Mouse (Mus musculus): ENCODE measurements around the gene Gm10282. TPM values are rescaled to one million over a fixed set of nuclear protein-coding genes. Genes with fewer than 3 reads are reported as not detected.

Gene Gm10282
- polyA plus RNA-seq, 1 experiment from 2014 or later, result 36.9 TPM

GRCm38 (mm10) chr8:72279151-72279550, 25.9 kb downstream of the Gm10282 start:
- Histone ChIP-seq H3K27ac (replicated peaks) (no peak overlapping the region), H3K9me3 (no peaks in the 10 kb centered on the region), H3K4me1 (no peaks in the 10 kb centered on the region), H3K36me3 (replicated peaks) (no peaks in the 10 kb centered on the region), H3K27me3 (replicated peaks; ENCODE audit: low read depth, poor library complexity, severe bottlenecking) (no peaks in the 10 kb centered on the region), H3K4me3 (no peak overlapping the region)
- WGBS, result 80% methylated on average over 7 of the region's 7 CpGs
- DNase-seq (ENCODE audit: low spot score), result no peak

GRCm38 (mm10) chr8:72277244-72277643, 27.8 kb downstream of the Gm10282 start:
- Histone ChIP-seq H3K36me3 (replicated peaks) (no peaks in the 10 kb centered on the region), H3K4me1 (no peaks in the 10 kb centered on the region), H3K27ac (replicated peaks) (no peak overlapping the region), H3K9me3 (no peaks in the 10 kb centered on the region), H3K4me3 (no peak overlapping the region), H3K27me3 (replicated peaks; ENCODE audit: low read depth, poor library complexity, severe bottlenecking) (no peaks in the 10 kb centered on the region)
- WGBS, result 75% methylated on average over 3 of the region's 3 CpGs
- no peak for DNase-seq (ENCODE audit: low spot score)

- no peak for DNase-seq (ENCODE audit: low spot score)
- Histone ChIP-seq H3K27ac (replicated peaks) (no peak overlapping the region), H3K9me3 (no peaks in the 10 kb centered on the region), H3K4me3 (no peak overlapping the region), H3K4me1 (no peaks in the 10 kb centered on the region), H3K27me3 (replicated peaks; ENCODE audit: low read depth, poor library complexity, severe bottlenecking) (no peaks in the 10 kb centered on the region), H3K36me3 (replicated peaks) (no peaks in the 10 kb centered on the region)
- 74% methylated on average over 5 of the region's 5 CpGs for WGBS
Measured at GRCm38 (mm10) chr8:72273807-72274206, 31.3 kb downstream of the Gm10282 start.

DNA sequence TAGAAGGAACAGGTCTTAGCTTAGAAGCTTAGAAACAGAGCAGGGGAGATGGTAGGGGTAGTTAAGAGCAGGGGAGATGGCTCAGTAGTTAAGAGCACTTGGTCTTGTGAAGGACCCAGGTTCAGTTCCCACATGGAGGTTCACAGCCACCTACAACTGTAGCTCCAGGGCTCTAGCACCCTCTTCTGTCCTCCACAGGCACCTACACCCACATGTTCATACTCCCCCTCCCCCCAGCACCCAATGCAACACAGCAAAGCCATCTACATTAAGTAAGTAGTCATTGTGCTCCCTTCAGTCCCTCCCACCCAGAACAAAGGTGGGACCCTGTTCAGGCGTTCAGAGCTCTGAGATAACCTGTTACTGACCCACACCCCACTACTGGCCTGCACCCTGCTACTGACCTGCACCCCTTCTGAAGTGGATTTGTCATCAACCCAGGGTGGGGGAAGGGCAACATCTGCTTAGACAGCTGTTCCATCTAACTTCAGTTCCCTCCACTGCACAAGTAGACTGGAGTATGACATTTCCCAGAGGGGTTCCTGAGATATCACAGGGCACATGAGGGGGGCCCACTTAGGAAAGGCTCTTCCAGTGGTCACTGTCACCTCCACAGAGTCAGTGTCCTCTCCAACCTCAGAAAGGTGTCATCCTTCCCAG, 31.8 kb downstream of the Gm10282 start:
- no peak overlapping the region for H3K27ac ChIP-seq (replicated peaks)
- no peak overlapping the region for H3K4me3 ChIP-seq
- no peaks in the 10 kb centered on the region for H3K36me3 ChIP-seq (replicated peaks)
- H3K27me3 ChIP-seq (replicated peaks; ENCODE audit: low read depth, poor library complexity, severe bottlenecking), result no peaks in the 10 kb centered on the region
- no peak for DNase-seq (ENCODE audit: low spot score)
- WGBS, result 77% methylated on average over 1 of the region's 1 CpGs
- no peaks in the 10 kb centered on the region for H3K9me3 ChIP-seq
- H3K4me1 ChIP-seq, result no peaks in the 10 kb centered on the region

DNA sequence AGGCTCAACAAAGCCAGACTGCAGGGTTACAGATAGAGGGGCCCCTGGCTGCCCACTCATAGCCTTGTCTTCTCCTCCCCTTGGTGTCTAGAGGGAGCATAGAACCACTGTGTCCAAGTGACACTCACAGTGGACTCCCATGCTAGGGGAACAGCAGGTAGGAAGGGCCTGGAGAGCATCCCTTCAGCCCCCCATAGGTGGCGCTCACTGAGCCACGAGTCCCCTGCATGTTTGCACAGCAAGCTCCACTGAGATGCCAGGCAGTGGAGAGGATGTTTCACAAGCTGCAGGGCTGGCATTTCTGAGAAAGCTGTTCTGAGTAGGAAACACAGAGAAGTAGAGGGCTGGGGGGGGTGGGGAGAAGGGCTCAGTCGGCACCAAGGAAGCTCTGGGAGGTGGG, 32.7 kb downstream of the Gm10282 start:
- H3K4me3 ChIP-seq, result no peak overlapping the region
- no peaks in the 10 kb centered on the region for H3K27me3 ChIP-seq (replicated peaks; ENCODE audit: low read depth, poor library complexity, severe bottlenecking)
- no peak overlapping the region for H3K27ac ChIP-seq (replicated peaks)
- no peaks in the 10 kb centered on the region for H3K4me1 ChIP-seq
- DNase-seq (ENCODE audit: low spot score), result peak; percentile 62
- no peaks in the 10 kb centered on the region for H3K36me3 ChIP-seq (replicated peaks)
- 16% methylated on average over 3 of the region's 3 CpGs for WGBS
- no peaks in the 10 kb centered on the region for H3K9me3 ChIP-seq

DNA sequence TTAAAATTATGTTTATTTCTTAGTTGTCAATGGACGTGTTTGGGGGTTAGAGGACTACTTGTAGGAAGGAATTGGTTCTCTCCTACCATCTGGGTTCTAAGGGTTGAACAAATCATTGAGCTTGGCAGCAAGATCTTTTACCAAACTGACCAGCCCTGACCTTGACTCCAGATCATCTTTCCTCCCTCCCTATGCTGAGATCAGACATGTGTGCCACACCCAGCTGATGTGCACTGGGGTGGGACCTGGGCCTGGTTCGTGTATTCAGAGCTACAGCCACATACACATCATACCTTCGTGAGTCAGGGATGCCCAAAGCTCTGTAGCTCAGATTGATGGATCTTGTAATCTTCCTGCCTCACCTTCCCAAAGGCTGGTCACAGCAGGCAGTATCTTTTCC, 33.4 kb downstream of the Gm10282 start:
- Histone ChIP-seq H3K27me3 (replicated peaks; ENCODE audit: low read depth, poor library complexity, severe bottlenecking) (no peaks in the 10 kb centered on the region), H3K9me3 (no peaks in the 10 kb centered on the region), H3K36me3 (replicated peaks) (no peaks in the 10 kb centered on the region), H3K4me3 (no peak overlapping the region), H3K4me1 (no peaks in the 10 kb centered on the region), H3K27ac (replicated peaks) (no peak overlapping the region)
- 75% methylated on average over 3 of the region's 3 CpGs for whole genome bisulfite sequencing
- no peak for DNase-seq (ENCODE audit: low spot score)

- WGBS, result 80% methylated on average over 11 of the region's 11 CpGs
Measured at GRCm38 (mm10) chr8:72271051-72271660, 33.9 kb downstream of the Gm10282 start.

DNA sequence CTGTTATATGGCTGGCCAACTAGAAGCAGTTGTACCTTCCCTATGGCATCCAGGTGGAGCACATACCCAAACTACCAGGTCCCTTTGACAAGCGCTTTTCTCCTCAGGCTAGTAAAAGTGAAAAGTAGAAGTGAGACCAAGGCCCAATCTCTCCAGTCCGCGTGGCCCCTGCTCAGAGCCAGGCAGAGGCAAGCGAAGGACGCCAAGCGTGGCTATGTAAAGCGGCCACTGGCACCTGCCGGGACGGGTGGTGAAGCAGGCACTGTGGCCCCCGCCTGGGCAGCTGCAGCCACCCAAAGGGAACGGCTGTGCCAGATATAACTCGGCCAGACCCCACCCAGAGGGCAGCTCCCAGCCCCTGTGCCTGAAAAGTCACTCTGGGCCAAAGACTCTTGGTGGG, 34.5 kb downstream of the Gm10282 start:
- 86% methylated on average over 12 of the region's 12 CpGs for WGBS
- Histone ChIP-seq H3K4me1 (no peaks in the 10 kb centered on the region), H3K27ac (replicated peaks) (no peak overlapping the region), H3K4me3 (no peak overlapping the region), H3K36me3 (replicated peaks) (no peaks in the 10 kb centered on the region), H3K27me3 (replicated peaks; ENCODE audit: low read depth, poor library complexity, severe bottlenecking) (no peaks in the 10 kb centered on the region), H3K9me3 (no peaks in the 10 kb centered on the region)
- no peak for DNase-seq (ENCODE audit: low spot score)

More at GRCm38 (mm10) chr8:72271051-72271660, 33.9 kb downstream of the Gm10282 start:
- Histone ChIP-seq H3K27me3 (replicated peaks; ENCODE audit: low read depth, poor library complexity, severe bottlenecking) (no peaks in the 10 kb centered on the region), H3K9me3 (no peaks in the 10 kb centered on the region), H3K4me1 (no peaks in the 10 kb centered on the region), H3K27ac (replicated peaks) (no peak overlapping the region), H3K36me3 (replicated peaks) (no peaks in the 10 kb centered on the region), H3K4me3 (no peak overlapping the region)
- DNase-seq (ENCODE audit: low spot score), result no peak

GRCm38 (mm10) chr8:72268356-72268755, 36.7 kb downstream of the Gm10282 start:
- no peaks in the 10 kb centered on the region for H3K9me3 ChIP-seq
- peak; percentile 42 for DNase-seq (ENCODE audit: low spot score)
- H3K27ac ChIP-seq (replicated peaks), result peak overlapping the region; percentile 24; the same call in 1 of the 2 replicates
- H3K4me1 ChIP-seq, result no peaks in the 10 kb centered on the region
- WGBS, result 83% methylated on average over 15 of the region's 15 CpGs
- H3K27me3 ChIP-seq (replicated peaks; ENCODE audit: low read depth, poor library complexity, severe bottlenecking), result no peaks in the 10 kb centered on the region
- no peaks in the 10 kb centered on the region for H3K36me3 ChIP-seq (replicated peaks)
- H3K4me3 ChIP-seq, result no peak overlapping the region

DNA sequence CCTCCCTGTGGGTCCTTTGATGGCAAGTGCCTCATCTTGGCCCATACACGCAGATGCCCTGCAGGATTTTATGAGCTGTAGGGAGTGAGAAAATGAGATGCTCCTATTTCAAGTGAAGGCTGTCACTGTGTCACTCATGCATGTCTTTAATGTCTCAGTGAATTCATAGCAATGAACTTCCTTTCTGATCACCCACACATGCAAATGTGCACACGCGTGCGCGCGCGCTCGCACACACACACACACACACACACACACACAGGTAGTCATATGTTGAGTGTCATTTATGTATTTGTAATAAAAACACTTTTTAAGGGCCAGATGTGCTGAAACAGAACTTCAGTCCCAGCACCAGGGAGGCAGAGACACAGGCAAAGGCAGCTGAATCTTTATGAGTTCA, 38.0 kb downstream of the Gm10282 start:
- Histone ChIP-seq H3K27ac (replicated peaks) (no peak overlapping the region), H3K36me3 (replicated peaks) (no peaks in the 10 kb centered on the region), H3K4me3 (no peak overlapping the region), H3K27me3 (replicated peaks; ENCODE audit: low read depth, poor library complexity, severe bottlenecking) (no peaks in the 10 kb centered on the region), H3K9me3 (no peaks in the 10 kb centered on the region), H3K4me1 (no peaks in the 10 kb centered on the region)
- no peak for DNase-seq (ENCODE audit: low spot score)
- 95% methylated on average over 8 of the region's 8 CpGs for WGBS

- no peak overlapping the region for H3K4me3 ChIP-seq
- H3K27me3 ChIP-seq (replicated peaks; ENCODE audit: low read depth, poor library complexity, severe bottlenecking), result no peaks in the 10 kb centered on the region
- H3K36me3 ChIP-seq (replicated peaks), result no peaks in the 10 kb centered on the region
- no peaks in the 10 kb centered on the region for H3K4me1 ChIP-seq
- no peak overlapping the region for H3K27ac ChIP-seq (replicated peaks)
- no peak for DNase-seq (ENCODE audit: low spot score)
- no peaks in the 10 kb centered on the region for H3K9me3 ChIP-seq
Measured at GRCm38 (mm10) chr8:72266671-72267070, 38.4 kb downstream of the Gm10282 start.

DNA sequence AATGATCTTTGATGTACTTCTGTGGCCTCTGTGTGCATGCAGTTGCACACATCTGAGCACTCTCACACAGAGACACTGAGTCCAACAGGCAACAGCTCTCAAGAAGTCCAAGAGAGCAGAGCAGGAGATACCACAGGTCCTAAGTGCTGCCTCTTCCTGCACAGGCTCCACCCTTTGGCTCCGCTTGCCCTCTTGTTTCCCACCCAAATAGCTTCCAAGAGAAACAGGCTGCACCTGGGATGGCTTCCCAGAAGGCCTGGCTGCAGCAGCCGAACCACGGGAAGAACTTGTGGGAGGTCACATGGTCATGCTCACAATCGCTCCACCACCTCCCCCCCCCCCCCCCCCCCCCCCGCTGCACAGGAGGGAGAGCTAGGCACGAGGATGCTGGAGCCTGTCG, 39.7 kb downstream of the Gm10282 start:
- Histone ChIP-seq H3K27ac (replicated peaks) (no peak overlapping the region), H3K4me1 (peaks cover 4% of the 10 kb centered on the region; the same call in 1 of the 2 replicates), H3K27me3 (replicated peaks; ENCODE audit: low read depth, poor library complexity, severe bottlenecking) (no peaks in the 10 kb centered on the region), H3K4me3 (no peak overlapping the region), H3K9me3 (no peaks in the 10 kb centered on the region), H3K36me3 (replicated peaks) (no peaks in the 10 kb centered on the region)
- 69% methylated on average over 6 of the region's 7 CpGs for WGBS
- DNase-seq (ENCODE audit: low spot score), result no peak

DNA sequence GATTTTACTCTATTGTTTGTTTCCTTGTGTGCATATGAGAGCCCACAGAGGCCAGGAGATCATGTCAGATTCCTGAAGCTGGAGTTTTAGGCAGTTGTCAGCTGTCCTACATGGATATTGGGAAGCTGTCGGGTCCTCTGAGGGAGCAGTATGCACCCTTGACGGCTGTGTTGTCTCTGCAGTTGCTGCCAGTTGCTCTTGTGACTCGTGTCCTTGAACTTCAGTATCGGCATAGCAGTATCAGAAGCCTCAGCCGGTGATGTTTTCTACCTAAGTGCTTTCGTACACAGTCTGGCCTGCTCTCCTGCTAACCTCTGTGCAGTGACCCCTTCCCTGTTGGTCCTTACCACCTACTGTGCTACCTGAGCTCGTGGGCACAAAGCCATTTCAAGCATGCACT, 41.6 kb downstream of the Gm10282 start:
- no peak overlapping the region for H3K4me3 ChIP-seq
- no peaks in the 10 kb centered on the region for H3K27me3 ChIP-seq (replicated peaks; ENCODE audit: low read depth, poor library complexity, severe bottlenecking)
- H3K27ac ChIP-seq (replicated peaks), result no peak overlapping the region
- 72% methylated on average over 7 of the region's 7 CpGs for WGBS
- no peaks in the 10 kb centered on the region for H3K9me3 ChIP-seq
- no peak for DNase-seq (ENCODE audit: low spot score)
- H3K36me3 ChIP-seq (replicated peaks), result no peaks in the 10 kb centered on the region
- peaks cover 4% of the 10 kb centered on the region; the same call in 1 of the 2 replicates for H3K4me1 ChIP-seq

Data from embryonic facial prominence, embryonic 10.5 days (tissue).